Mouse (Mus musculus) bone marrow, adult 2 months (tissue): ENCODE measurements around the gene Pdk2. TPM values are rescaled to one million over a fixed set of nuclear protein-coding genes. Genes with fewer than 3 reads are reported as not detected.

Source experiments
- H3K27ac ChIP-seq: fragments of 200-500 bp; 2 replicates; pipeline ENCODE4 v1.5.1; 2012; ENCODE audit warnings: low read depth, mild to moderate bottlenecking, control low read depth, inconsistent platforms, low read length; ENCODE audit not compliant: control insufficient read depth, poor library complexity, insufficient read depth
- H3K4me1 ChIP-seq: fragments of 200-500 bp; 2 replicates; pipeline ENCODE4 v1.6.1; 2011; ENCODE audit warnings: low read length; ENCODE audit not compliant: control insufficient read depth, insufficient read depth
- H3K4me3 ChIP-seq: fragments of 200-500 bp; replicated peaks from 2 replicates; pipeline ENCODE3; 2011; ENCODE audit warnings: mild to moderate bottlenecking, low read depth, low read length, control low read depth; ENCODE audit not compliant: control insufficient read depth
- CTCF ChIP-seq: fragments of 200-500 bp; IDR thresholded peaks from 2 replicates; pipeline ENCODE4 v1.5.1; 2011; ENCODE audit warnings: low read length, control low read depth; ENCODE audit not compliant: control insufficient read depth, insufficient read depth
- POLR2A ChIP-seq: fragments of 200-500 bp; IDR thresholded peaks from 2 replicates; pipeline ENCODE4 v1.6.1; 2011; ENCODE audit warnings: low read depth, mild to moderate bottlenecking, control low read depth, low read length, borderline replicate concordance; ENCODE audit not compliant: control insufficient read depth
- WGBS: fragments of 180-500 bp; shearing (Covaris S2); methylation state at CpG from one replicate; pipeline ENCODE4 v1.1.7; 2018; 5-methylcytosine and 5-hydroxymethylcytosine counted together
- polyA plus RNA-seq: library from polyadenylated mRNA; stranded (reverse); fragments of >200 nt; gene quantifications from 2 replicates; pipeline ENCODE4 v1.2.4, GENCODE M21; 2011; ENCODE audit warnings: low replicate concordance; ENCODE audit not compliant: missing spikeins, insufficient read depth, insufficient read length

Gene Pdk2
- polyA plus RNA-seq, 1 experiment: 8.1 TPM

GRCm38 (mm10) chr11:95073835-95074234, 32.7 kb upstream of the Pdk2 start:
- TF ChIP-seq CTCF (no peak), POLR2A (no peak)
- no peak overlapping the region for H3K27ac ChIP-seq
- no peak overlapping the region for H3K4me3 ChIP-seq
- no peaks in the 10 kb centered on the region for H3K4me1 ChIP-seq
- WGBS: 81% methylated on average over 4 of the region's 4 CpGs

- H3K4me1 ChIP-seq: no peaks in the 10 kb centered on the region
- 73% methylated on average over 5 of the region's 5 CpGs for WGBS
- H3K4me3 ChIP-seq: no peak overlapping the region
- no peak overlapping the region for H3K27ac ChIP-seq
- TF ChIP-seq CTCF: no peak
- no peak for TF ChIP-seq POLR2A
Measured at GRCm38 (mm10) chr11:95072804-95073203, 31.6 kb upstream of the Pdk2 start.

- no peak overlapping the region for H3K4me3 ChIP-seq
- TF ChIP-seq CTCF: no peak
- TF ChIP-seq POLR2A: no peak
- WGBS: 74% methylated on average over 8 of the region's 8 CpGs
- no peak overlapping the region for H3K27ac ChIP-seq
- H3K4me1 ChIP-seq: no peaks in the 10 kb centered on the region
Measured at GRCm38 (mm10) chr11:95072136-95072535, 31.0 kb upstream of the Pdk2 start.

GRCm38 (mm10) chr11:95071266-95071665, 30.1 kb upstream of the Pdk2 start:
- TF ChIP-seq CTCF: no peak
- TF ChIP-seq POLR2A: no peak
- no peak overlapping the region for H3K27ac ChIP-seq
- no peaks in the 10 kb centered on the region for H3K4me1 ChIP-seq
- H3K4me3 ChIP-seq: no peak overlapping the region
- 66% methylated on average over 7 of the region's 7 CpGs for WGBS

- 72% methylated on average over 8 of the region's 8 CpGs for WGBS
- no peak overlapping the region for H3K27ac ChIP-seq
- TF ChIP-seq POLR2A: no peak
- H3K4me3 ChIP-seq: no peak overlapping the region
- no peaks in the 10 kb centered on the region for H3K4me1 ChIP-seq
Measured at GRCm38 (mm10) chr11:95070140-95071107, 29.3 kb upstream of the Pdk2 start.

GRCm38 (mm10) chr11:95069226-95069957, 28.2 kb upstream of the Pdk2 start:
- Histone ChIP-seq H3K4me1 (no peaks in the 10 kb centered on the region), H3K4me3 (no peak overlapping the region), H3K27ac (no peak overlapping the region)
- TF ChIP-seq CTCF: no peak
- TF ChIP-seq POLR2A: no peak
- 78% methylated on average over 10 of the region's 10 CpGs for WGBS

- Histone ChIP-seq H3K4me1 (no peaks in the 10 kb centered on the region), H3K27ac (no peak overlapping the region), H3K4me3 (no peak overlapping the region)
- no peak for TF ChIP-seq POLR2A
- TF ChIP-seq CTCF: no peak
- 64% methylated on average over 19 of the region's 19 CpGs for WGBS
Measured at GRCm38 (mm10) chr11:95056768-95057501, 15.8 kb upstream of the Pdk2 start.

- WGBS: 75% methylated on average over 9 of the region's 9 CpGs
- Histone ChIP-seq H3K4me3 (no peak overlapping the region), H3K27ac (no peak overlapping the region), H3K4me1 (no peaks in the 10 kb centered on the region)
- TF ChIP-seq POLR2A (no peak), CTCF (no peak)
Measured at GRCm38 (mm10) chr11:95053062-95053461, 11.9 kb upstream of the Pdk2 start.
